Mouse (Mus musculus) testis, adult 2 months (tissue): ENCODE results near the gene Elavl2. TPM values are rescaled to one million over a fixed set of nuclear protein-coding genes. Genes with fewer than 3 reads are reported as not detected.

Experiments
- H3K27ac ChIP-seq: fragments of 200-500 bp; 2 replicates; pipeline ENCODE4 v1.5.1; 2012; ENCODE audit warnings: low read depth, low read length; ENCODE audit not compliant: control insufficient read depth, insufficient read depth
- H3K27me3 ChIP-seq: fragments of 200-500 bp; 2 replicates; pipeline ENCODE4 v1.6.1; 2012; ENCODE audit warnings: mild to moderate bottlenecking, low read length, moderate library complexity; ENCODE audit not compliant: control insufficient read depth, insufficient read depth
- H3K36me3 ChIP-seq: fragments of 200-500 bp; 2 replicates; pipeline ENCODE4 v1.6.1; 2012; ENCODE audit warnings: mild to moderate bottlenecking, low read length; ENCODE audit not compliant: control insufficient read depth, insufficient read depth
- H3K4me1 ChIP-seq: fragments of 200-500 bp; 2 replicates; pipeline ENCODE4 v1.6.1; 2012; ENCODE audit warnings: low read length; ENCODE audit not compliant: control insufficient read depth, insufficient read depth
- H3K4me3 ChIP-seq: fragments of 200-500 bp; 2 replicates; pipeline ENCODE4 v1.5.1; 2012; ENCODE audit warnings: low read depth, mild to moderate bottlenecking, low read length, moderate library complexity, mixed read lengths; ENCODE audit not compliant: control insufficient read depth
- CTCF ChIP-seq: fragments of 200-500 bp; IDR thresholded peaks from 2 replicates; pipeline ENCODE4 v1.5.1; 2012; ENCODE audit warnings: low read depth, mild to moderate bottlenecking, inconsistent platforms, low read length, moderate library complexity; ENCODE audit not compliant: control insufficient read depth, insufficient read depth, insufficient replicate concordance
- POLR2A ChIP-seq: fragments of 200-500 bp; IDR thresholded peaks from 2 replicates; pipeline ENCODE4 v1.6.1; 2012; ENCODE audit warnings: low read depth, mild to moderate bottlenecking, inconsistent platforms, low read length, moderate library complexity; ENCODE audit not compliant: control insufficient read depth
- polyA plus RNA-seq: library from polyadenylated mRNA; depleted of rRNA; stranded (reverse); fragments of >200 nt; gene quantifications from 2 replicates; pipeline ENCODE4 v1.2.3, GENCODE M21; 2012

The Elavl2 gene
- polyA plus RNA-seq, 1 experiment, result 1.5 TPM

- no peaks in the 10 kb centered on the region for H3K36me3 ChIP-seq
- H3K4me3 ChIP-seq, result no peak overlapping the region
- H3K27ac ChIP-seq, result no peak overlapping the region
- H3K4me1 ChIP-seq, result peaks cover 4% of the 10 kb centered on the region
- TF ChIP-seq CTCF (no peak), POLR2A (no peak)
- no peaks in the 10 kb centered on the region for H3K27me3 ChIP-seq
Measured at GRCm38 (mm10) chr4:91380341-91381117, 20.1 kb downstream of the Elavl2 start.

DNA sequence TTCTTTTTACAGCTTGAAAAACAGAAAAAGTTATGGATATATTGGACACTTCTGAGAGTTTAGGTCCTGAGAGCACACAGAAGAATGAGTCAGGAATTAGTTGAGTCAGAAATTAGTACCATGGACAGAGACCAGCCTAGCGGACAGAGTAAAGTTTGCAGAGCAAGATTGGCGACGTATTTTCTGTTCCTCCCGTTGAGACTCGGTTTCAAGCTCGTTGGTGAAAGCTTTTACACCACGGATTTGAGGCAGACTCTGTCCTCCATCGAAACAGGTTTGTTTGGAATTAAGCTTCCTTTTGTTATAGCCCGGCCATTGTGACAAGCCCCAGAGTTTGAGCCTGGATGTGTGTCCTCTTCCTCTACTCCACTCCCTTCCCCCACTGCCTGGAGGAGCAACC is 21.0 kb downstream of the Elavl2 start:
- H3K27me3 ChIP-seq, result no peaks in the 10 kb centered on the region
- peaks cover 6% of the 10 kb centered on the region for H3K4me1 ChIP-seq
- no peak for TF ChIP-seq CTCF
- TF ChIP-seq POLR2A, result no peak
- no peak overlapping the region for H3K27ac ChIP-seq
- H3K36me3 ChIP-seq, result no peaks in the 10 kb centered on the region
- H3K4me3 ChIP-seq, result no peak overlapping the region

GRCm38 (mm10) chr4:91376317-91376910 is 24.2 kb downstream of the Elavl2 start:
- Histone ChIP-seq H3K27me3 (no peaks in the 10 kb centered on the region; the same call in 1 of the 2 replicates), H3K27ac (no peak overlapping the region), H3K4me3 (peak overlapping the region; percentile 83), H3K4me1 (peaks cover 20% of the 10 kb centered on the region), H3K36me3 (no peaks in the 10 kb centered on the region)
- TF ChIP-seq CTCF (no peak), POLR2A (peak; percentile 13; the same call in 1 of the 2 replicates)

- H3K27me3 ChIP-seq, result no peaks in the 10 kb centered on the region; the same call in 1 of the 2 replicates
- peaks cover 21% of the 10 kb centered on the region for H3K4me1 ChIP-seq
- no peak overlapping the region for H3K4me3 ChIP-seq
- H3K36me3 ChIP-seq, result no peaks in the 10 kb centered on the region
- TF ChIP-seq POLR2A (no peak), CTCF (no peak)
- H3K27ac ChIP-seq, result no peak overlapping the region
Measured at GRCm38 (mm10) chr4:91375372-91375687, 25.3 kb downstream of the Elavl2 start.

DNA sequence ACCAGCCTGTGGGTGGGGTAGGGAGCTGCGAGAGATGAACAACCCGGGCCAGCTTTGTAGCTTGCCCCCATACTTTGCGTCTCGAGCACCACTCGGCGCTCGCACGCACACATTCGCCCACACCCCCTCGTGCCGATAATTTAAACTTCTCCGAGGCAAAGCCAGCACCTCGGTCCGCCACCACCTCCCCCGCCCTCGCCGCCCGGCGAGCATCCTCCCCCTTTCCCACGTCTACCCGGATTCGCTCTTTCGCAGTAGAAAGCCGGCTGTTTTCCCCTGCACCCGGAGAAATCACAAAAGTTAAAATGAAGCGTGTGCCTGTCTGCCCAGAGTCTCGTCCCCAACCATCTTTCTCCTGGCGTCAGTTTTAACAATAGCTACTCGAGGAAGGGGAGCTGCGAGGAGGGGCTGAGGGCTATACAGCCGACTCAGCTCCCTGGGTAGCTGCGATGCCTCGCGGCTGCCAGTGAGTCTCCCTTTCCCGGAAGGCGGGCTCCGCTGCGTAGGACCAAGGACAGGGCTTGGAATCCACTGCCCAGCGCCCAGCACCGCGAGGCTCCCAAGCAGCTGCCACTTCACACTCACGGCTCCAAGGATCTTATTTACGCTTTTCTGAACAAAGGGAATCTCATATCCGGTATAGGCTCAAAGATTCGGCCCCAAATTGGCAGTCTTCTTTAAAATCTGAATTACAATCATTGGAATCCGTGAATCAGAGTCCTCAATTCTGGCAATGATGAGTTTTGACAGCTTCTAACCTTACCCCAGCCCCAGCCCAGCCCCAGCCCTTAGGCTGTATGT is 25.8 kb downstream of the Elavl2 start:
- no peak for TF ChIP-seq CTCF
- TF ChIP-seq POLR2A, result no peak
- H3K4me3 ChIP-seq, result peak overlapping the region; percentile 21
- H3K27ac ChIP-seq, result no peak overlapping the region
- no peaks in the 10 kb centered on the region; the same call in 1 of the 2 replicates for H3K27me3 ChIP-seq
- peaks cover 21% of the 10 kb centered on the region for H3K4me1 ChIP-seq
- no peaks in the 10 kb centered on the region for H3K36me3 ChIP-seq

DNA sequence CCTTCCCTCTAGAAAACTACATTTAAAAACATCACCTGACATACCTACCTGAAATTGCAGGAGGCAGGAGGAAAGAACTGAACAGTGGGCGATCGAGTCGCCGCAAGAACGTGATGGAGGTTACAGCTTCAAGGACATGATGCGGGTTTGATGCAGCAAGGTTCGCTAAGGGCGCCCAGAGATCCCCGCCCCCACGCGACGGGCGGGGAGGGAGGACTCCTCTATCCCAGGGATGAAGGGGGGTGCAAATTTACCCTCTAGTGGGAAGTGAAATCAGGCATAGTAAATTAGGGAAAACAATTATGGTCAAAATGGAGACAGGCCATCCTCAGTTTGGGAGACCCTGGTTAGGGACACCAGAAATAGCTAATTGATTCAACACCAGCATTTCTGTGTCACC is 27.7 kb downstream of the Elavl2 start:
- no peak overlapping the region for H3K27ac ChIP-seq
- H3K36me3 ChIP-seq, result no peaks in the 10 kb centered on the region
- no peak overlapping the region for H3K4me3 ChIP-seq
- H3K27me3 ChIP-seq, result no peaks in the 10 kb centered on the region; the same call in 1 of the 2 replicates
- TF ChIP-seq POLR2A (no peak), CTCF (no peak)
- H3K4me1 ChIP-seq, result peaks cover 19% of the 10 kb centered on the region

DNA sequence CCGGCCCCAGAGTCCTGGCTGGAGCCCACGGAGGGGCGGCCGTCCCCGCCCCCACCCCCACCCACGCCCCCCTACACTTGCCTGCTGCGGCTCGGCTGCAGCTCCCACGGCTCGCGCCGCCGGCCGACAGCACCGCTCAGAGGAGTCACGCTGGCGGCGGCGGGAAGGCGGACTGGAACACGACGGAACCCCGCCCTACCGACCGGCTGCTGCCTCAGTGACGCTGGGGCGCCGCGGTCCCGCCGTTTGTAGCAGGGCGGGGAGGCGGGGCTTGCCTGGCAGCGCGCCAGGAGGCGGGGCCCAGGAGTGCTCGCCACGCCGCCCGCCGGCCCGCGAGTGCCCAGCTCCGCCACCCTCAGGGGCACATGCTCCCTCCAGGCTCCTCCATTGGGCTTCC is 28.8 kb downstream of the Elavl2 start:
- no peak overlapping the region for H3K27ac ChIP-seq
- no peak for TF ChIP-seq CTCF
- peak; percentile 22; the same call in 1 of the 2 replicates for TF ChIP-seq POLR2A
- H3K4me1 ChIP-seq, result peaks cover 19% of the 10 kb centered on the region
- peak overlapping the region; percentile 81 for H3K4me3 ChIP-seq
- H3K36me3 ChIP-seq, result no peaks in the 10 kb centered on the region
- no peaks in the 10 kb centered on the region; the same call in 1 of the 2 replicates for H3K27me3 ChIP-seq
